Mouse (Mus musculus) ovary, adult 18-20 months (tissue): Measurements from ENCODE around the gene Optn.

ENCODE experiments used
- DNase-seq: peaks from one replicate; pipeline ENCODE4 v3.0.0; 2022; ENCODE audit warnings: low spot score, mixed read lengths

Optn gene

DNA sequence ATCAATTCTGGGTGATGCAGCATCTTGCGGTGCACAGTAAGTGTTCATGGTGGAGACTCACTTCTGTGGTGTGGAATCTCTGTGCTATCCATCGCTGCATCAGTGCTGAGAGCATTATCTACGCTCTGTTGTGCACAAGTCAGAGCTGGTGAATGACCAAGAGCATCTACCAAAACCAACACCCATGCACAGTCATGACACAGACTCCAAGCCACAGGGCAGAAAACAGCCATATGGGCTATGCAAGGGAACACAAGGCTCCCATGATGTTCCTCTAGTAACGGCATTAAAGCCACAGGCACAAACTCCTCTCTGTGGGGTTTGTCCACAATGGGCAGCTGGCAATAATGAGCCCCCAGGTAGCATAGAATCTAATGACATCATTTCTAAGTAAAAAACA is 34.0 kb downstream of the Optn start:
- no peak for DNase-seq

DNA sequence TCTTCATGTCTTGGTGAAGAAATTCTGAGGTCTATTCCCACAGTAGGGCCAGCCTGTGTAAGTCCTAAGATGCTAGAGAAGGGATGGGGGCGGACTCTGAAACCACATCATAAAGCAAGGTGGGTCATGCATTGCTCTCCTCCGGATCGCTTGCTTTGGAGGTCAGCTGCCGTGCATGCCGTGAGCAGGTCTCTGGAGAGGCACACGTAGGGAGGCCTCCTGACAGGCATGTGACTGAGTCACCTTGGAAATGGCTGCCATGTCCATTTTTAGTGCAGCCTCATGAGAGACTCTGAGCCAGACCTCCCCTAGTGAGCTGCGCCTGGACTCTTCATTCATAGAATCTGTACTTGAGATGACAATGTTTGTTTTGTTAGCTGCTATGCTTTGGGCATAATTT is 35.8 kb downstream of the Optn start:
- no peak for DNase-seq

DNA sequence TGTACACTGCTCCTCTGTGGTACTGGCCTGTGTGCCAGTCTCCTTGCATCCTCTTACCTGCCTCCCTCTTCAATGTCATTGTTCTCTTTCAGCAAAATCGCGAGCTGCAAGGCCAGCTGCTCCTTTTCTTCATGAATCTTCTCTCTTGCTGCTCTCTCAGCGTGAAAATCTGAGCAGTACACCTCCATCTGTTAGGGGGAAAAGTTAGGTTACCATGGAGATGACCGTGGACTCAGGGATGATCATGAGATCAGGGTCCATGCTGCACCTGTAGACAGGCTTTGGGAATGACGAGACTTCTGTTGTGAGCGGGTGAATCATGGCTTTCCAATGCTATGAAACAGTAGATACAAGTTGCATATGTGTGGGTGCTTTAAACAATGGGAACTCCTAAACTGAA is 36.8 kb downstream of the Optn start:
- DNase-seq: no peak

DNA sequence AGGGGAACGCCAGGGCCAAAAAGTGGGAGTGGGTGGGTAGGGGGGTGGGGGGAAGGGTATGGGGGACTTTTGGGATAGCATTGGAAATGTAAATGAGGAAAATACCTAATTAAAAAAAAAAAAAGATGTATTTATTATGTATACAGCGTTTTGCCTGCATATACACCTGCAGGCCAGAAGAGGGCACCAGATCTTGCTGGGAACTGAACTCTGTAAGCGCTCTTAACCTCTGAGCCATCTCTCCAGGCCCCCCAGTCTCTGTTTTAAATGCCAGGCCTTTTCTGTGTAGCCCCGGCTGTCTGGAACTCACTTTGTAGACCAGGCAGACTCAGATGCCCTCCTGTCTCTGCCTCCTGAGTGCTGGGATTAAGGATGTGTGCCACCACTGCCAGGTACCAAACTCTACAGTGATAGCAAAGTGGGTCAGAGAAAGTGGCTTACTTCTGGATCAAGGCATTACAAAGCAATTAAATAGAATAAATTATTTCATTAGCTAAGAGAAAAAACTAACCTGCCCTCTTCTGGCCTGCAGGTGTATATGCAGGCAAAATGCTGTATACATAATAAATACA is 38.6 kb downstream of the Optn start:
- DNase-seq: no peak

DNA sequence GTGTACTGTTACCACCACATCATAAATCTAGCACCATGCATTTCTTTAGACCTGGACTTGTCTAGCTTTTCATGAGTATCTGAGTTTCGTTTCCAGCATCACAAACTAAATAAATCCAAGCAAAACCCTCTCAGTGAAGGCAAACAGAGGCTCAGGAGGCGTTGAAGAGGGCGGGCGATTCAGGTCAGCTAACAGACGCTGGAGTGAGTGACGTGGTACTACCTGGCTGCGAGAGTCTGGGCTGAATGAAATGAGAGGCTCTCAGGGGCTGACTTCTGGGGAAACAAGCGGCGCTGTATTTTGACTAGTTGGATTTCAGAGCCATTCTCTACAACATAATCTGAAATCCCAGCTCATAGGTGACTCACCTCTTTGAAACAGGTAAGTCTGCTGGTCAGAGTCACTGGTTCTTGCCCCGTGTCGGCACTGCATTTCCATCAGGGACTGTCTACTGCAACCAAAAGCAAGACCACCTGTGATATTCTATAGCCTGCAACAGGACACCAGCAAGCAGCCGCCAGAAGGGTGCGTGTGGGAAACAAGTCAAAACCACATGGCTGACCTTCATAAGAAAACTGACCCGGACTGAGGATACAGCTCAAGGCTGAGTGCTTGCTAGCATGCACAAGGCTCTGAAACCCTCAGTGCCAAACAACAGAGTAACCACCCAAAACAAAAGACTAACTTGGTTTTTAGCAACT is 40.0 kb downstream of the Optn start:
- peak; percentile 46 for DNase-seq

DNA sequence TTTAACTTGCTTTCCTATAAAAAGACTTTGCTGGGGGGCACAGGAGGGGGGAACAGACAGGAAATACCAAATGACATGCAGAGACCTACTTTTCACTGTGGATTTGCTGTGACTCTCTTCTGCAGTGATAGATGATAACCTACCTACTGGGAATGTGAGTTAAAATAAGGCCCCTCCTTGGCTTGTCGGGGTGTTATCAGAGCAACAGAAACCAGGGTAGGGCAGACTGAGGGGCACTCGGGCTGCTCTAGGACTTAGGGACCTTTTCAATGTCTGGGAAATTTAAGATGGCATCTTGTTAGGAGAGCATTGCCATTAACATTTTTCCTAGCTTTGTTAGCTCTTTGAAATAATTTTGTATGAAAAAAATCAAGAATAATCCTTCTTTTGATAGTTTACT is 40.6 kb downstream of the Optn start:
- no peak for DNase-seq

DNA sequence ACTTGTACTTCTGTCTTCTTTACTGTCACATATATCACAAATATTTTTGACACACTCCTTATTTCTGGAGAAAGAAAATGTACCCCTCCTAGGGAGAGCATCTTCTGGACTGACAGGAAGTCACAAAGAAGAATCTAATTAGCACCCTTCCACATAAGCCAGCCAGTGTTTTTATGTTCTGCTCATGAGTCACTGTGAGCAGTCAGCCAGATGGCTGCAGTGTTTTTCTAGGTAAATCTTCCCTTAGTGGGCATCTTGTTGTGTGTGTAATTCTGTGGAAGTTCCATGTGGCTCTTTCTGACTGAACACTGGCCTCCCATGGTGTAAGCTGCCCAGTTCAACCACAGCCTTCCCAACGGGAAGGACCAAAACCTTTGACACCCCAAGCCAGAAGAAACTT is 44.1 kb downstream of the Optn start:
- DNase-seq: no peak

DNA sequence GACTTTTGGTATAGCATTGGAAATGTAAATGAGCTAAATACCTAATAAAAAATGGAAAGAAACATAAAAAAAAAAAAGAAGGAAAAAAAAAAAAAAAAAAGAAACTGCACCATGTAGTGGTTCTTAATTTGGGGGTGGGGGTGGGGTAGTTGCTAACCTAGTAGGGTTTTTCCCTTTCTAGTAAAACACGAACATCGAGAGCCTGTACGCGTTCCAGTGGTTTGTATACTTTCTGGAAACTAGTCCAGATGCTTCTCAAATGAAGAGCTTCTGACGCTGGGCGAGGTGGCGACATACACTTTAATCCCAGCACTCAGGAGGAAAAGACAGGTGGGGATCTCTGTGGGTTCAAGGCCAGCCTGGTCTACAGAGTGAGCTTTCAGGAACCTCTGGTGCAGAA is 46.9 kb downstream of the Optn start:
- DNase-seq: no peak

DNA sequence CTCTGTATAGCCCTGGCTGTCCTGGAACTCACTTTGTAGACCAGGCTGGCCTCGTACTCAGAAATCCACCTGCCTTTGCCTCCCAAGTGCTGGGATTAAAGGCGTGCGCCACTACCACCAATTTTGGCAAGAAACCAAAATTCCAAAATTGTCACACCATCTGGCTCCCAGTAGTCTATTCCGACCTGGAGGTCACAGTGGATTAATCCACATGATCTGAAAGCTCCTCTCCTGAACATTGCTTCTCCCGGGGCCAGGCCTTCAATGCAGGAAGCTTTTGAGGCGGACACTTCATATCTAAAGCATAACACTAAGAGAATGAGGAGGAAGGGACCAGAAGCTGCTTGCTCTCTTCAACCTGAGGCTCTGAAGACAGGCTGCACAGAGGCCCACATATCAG is 48.3 kb downstream of the Optn start:
- DNase-seq: no peak

DNA sequence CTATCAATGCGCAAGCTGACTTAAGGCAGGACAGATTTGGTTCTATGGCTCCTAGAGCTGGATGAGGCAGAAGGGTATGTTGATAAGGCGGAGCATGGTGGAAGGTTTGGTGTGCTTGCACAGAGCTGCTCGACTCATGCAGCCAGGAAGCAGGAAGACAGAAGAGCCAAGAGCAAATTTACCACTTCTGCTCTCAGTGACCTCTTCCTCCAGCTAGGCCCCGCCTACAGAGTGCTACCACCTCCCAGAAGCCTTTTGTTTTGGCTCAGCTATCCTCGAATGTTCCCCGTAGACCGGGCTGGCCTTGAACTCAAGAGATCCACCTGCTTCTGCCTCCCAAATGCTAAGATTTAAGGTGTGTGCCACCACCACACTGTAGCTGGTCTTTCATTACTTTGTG is 49.2 kb downstream of the Optn start:
- DNase-seq: no peak

DNA sequence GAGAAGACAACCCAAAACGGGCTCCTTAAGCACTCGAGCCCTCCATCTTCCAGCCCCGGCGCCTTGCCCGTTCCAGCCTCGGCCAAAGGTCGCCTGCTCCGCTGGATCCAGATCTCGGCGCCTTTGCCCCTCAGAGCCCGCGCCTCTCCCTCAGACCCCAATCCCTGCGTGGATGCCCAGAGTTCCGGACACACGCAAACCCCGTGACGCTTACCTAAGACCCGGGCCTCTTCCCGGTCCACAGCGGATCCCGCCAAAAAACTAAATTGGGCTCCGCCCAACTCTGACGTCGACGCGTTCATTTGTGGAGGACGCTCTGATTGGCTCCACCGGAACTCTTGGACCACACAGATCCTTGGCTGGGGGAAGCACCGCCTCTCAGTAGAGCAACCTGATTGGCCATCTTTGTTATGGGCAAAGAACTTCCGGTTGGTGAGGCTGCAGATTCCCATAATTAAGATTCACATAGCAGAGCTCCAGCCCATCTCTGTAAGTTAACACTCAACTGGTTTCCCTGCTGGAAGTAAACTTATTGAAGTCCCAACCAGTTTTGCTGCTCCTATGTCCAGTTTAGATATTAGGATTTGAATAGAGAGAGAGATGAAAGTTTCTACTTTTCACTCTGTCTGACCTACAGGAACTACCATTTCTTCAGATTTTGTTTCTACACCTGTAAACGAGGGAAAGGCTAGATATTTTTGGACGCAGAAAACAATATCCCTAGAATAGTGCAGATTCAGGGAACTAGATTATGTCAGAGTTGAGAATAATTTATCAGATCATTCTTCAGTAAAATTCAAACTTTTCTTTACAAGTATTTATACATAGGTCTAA is 51.1 kb downstream of the Optn start, which contains the start of gene Mcm10:
Gene Mcm10, minus strand, starts transcription at position 301 of the 834 bp plus-strand sequence.
- peak; percentile 88 for DNase-seq

DNA sequence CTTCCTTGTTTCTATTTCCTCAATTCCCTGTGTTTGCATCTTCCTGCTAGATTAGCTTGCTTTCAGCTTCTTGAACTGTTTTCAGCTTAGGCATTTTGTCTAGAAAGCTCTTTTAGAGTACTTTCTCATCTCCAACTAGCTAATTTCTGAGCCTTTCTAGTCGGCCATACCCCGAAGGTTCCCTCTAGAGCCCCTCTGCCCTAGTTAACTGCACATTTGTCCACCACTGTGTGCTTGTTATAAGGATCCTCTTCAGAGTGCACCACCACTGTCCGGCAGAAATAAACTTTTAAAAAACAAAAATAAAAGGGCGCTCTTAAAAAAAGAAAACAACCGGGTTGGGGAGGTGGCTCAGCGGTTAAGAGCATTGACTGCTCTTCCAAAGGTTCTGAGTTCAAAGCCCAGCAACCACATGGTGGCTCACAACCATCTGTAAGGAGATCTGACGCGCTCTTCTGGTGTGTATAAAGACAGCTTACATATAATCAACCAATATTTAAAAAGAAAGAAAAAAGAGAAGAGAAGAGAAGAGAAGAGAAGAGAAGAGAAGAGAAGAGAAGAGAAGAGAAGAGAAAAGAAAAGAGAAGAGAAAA is 51.9 kb downstream of the Optn start:
- no peak for DNase-seq

DNA sequence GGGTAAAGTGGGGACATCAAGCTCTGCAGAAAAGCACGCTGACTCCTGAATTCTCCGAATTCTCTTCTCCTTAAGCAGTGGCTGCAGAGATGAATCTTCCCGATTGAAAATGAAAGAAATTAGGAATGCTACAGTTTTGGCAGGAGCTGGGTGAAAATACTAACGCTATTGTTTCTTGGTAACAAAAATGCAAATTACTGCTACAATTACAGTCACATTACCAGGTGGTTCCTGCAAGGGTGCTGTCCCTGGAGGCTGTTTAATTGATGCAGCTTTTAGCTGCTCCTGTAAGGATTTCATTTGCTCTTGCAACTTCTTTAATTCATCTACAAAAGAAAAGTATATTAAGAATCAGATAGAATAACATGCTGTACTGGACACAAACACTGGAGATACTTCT is 56.7 kb downstream of the Optn start:
- no peak for DNase-seq

DNA sequence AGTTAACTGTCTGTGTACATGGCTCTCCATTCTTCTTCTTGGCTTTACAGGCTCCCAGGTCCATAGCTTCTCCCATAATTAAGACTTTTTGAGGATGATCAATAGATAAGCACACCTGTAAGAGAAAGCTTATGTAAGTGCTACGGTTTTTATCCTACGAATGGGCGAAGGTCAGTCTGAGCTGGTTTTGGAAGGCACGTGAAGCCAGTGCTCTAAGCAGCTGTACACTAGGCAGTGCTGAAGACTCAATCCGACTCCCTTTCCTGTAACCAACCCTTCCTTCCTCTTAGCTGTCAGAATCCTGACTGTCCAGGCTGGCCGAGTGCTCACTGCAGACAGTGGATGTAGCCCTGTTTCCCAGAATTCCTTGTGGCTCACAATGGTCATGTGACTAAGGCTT is 62.6 kb downstream of the Optn start:
- DNase-seq: no peak

DNA sequence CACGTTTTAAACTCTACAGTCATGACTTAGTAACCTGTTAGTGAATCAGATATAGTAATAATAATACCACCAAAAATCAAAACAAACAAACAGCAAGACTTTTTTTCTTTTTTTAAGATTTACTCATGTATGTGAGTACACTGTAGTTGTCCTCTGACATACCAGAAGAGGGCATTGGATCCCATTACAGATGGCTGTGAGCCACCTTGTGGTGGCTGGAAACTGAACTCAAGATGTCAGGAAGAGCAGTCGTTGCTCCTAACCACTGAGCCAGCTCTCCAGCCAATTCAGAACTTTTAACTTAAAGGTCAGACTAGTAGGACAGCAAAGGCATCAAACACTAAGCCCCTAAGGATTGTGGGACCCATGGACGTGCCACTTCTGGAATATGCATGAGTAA is 64.9 kb downstream of the Optn start:
- no peak for DNase-seq

DNA sequence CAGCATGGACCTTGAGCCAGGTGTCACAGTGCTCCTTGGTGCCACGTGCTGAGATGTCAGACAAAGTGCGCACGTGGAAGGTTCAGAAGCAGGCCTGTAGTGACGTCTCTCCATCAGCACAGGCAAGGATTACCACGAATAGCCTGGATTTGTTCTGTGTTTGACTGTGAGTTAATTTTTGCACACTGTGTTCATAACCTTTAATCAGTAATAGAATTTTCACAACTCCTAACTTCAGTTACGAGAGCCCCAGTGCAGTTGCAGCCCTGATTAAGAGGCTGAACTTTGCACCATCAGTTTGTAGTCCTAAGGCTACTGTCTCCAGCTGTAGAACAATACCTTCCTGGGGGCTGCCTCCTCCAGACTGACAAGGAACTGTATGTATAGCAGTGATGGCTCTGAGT is 67.4 kb downstream of the Optn start:
- no peak for DNase-seq

DNA sequence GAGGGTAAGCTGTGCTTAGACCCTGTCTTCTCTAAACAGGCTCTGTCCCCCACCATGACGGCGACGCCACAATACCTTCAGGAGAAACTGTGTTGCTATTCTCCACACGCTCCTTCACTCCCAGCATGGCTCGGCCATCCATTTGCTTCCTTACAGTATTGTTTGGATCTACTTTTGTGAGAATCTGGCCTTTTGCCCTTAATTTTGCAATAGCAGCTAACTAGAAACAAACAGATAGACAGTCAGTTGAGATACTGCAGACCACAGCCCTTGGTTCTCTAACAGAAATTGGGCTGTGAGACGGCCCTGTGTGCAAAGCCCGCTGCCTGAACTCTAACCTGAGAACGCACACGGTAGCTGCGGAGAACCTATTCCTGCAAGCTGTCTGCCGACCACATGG is 68.2 kb downstream of the Optn start:
- no peak for DNase-seq

DNA sequence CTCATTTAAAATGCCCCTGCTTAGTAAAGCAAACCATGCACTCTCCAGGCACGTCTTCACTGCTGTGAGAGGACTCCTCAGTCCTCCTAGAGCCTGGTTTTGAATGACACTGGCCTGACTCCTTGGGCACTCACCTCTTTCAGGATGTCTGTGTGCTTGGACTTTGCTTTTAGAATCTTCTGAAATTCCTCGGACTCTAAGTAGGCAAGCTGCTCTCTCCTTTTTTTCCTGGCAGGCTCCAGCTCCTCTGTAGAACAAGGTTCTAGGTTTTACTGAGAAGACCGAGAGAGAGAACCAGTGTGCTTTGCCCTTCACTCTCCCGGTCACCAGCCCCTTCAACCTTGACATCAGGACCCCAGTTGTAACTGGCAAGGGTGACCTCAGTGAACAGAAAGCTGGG is 69.4 kb downstream of the Optn start:
- DNase-seq: no peak

DNA sequence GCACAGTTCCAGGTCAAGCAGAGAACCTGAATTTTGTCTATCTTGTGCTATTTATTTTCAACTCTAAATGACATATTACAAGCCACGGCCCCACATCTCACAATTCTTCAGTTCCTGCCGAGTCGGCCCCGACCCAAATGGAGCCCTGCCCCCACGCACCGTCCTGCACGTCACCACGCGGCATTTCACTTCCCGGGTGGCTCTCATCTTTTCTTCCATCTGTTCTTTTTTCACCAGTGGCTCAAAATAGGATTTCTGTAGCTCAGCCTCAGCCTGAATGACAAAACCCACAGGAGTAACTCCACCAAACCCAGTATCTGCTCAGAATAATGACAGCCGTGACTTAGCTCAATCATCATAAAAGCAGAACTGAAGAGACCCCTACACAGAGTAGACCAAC is 70.3 kb downstream of the Optn start:
- no peak for DNase-seq

DNA sequence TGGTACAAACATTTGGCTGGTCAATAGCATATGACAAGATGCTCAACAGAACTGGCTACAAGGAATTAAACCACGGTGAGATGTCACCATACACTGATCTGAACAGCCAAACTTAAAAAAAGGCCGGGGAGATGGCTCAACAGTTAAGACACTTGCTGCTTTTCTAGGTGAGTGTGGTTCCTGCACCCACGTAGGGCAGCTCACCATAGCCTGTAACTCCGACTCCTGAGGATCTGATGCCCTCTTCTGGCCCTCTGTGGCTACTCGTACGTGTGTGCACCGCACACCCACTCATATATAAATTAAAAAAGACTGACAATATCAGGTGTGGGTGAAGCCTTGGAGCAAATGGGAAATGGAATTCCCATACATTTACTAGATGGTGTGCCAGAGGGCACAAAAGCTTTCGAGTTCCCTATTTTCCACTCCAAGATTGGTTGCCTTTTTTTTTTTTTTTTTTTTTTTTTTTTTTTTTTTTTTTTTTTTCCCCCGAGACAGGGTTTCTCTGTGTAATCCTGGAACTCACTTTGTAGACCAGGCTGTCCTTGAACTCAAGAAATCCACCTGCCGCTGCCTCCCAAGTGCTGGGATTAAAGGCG is 74.9 kb downstream of the Optn start:
- DNase-seq: no peak

DNA sequence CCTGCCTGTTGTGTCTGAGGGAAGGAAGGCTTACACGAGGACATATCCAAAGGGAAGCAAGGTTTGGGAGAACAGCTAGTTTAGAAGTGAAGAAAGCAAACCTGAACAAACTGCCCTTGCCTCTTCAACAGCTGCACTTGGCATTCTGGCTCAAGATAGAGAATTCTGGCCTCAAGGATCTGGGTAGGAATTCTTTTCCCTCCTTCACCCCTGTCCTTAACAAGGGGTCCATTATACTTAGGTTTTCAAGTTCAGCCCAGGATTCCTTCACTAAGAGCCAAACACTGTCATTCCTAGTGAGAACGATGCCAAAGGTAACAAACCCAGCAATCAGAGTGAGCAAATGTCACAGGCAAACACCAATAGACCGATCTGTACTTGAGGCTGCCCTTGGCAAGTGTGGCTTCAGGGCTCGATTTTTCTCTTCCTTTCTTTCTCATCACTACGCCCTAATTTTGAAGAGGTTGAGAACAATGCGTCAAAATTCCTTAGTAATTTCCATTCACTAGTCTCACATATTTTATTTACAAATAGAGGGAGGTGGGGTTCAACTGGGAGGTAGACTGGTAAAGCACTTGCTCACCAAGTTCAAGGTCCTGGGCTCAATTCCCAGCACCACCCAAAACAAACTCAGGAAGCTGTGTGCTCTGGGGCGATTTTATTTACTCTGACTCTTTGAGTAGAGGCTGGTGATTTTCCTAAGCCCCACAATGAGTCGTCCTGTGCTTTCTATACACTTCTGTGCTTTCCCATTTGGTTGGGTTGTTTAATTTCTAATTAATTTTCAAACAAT is 76.3 kb downstream of the Optn start:
- DNase-seq: no peak

DNA sequence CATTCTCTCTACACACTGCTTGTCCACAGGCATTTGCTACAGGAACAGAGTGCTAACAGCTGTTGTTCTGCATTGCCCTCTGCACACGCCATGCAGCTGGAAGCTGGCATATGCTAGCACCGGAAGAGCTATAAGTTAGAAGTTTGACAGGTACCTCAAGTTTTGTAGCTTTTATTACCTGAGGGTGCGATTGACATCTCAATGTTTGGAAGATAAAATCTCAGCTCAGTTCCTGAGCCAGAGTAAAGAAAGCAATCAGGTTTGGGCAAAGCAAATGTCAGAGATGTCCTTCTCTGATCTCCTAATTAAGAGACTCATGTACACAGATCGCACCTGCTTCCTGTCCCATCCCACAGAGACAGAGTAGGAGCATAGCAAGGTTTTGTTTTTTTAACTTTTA is 77.1 kb downstream of the Optn start:
- no peak for DNase-seq
